Mouse (Mus musculus): ENCODE data around the gene Aqp5. TPM values are rescaled to one million over a fixed set of nuclear protein-coding genes. Genes with fewer than 3 reads are reported as not detected.

Aqp5 gene
- total RNA-seq, 2 experiments from 2014 or later = 0.93 to 1.4 TPM

DNA sequence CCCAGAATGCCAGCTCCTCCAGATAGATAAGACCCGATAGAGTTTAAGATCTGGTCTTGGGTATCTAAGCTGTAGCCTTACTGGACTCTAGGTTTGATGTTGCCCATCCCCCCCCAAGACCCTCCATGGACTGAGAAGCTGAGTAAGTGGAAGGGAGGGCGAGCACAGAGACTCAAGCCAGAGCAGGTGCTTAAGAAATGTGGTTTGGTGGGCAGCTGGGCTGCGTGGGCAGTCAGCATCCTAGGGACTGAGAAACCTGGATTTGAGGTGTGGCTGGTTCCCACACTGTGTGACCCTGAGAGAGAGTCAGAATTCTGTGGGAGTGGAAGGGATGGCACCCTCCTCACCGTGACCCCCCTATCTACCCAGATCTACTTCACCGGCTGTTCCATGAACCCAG lies 2.3 kb downstream of the Aqp5 start:
- DNase-seq (ENCODE audit: low spot score in 2 of 2) = no peak
- intact Hi-C loops (cut with DNase I) = loop anchor here (5.0 kb wide), 1 partner anchor 96 kb away; no protein-coding TSS in a partner anchor

DNA sequence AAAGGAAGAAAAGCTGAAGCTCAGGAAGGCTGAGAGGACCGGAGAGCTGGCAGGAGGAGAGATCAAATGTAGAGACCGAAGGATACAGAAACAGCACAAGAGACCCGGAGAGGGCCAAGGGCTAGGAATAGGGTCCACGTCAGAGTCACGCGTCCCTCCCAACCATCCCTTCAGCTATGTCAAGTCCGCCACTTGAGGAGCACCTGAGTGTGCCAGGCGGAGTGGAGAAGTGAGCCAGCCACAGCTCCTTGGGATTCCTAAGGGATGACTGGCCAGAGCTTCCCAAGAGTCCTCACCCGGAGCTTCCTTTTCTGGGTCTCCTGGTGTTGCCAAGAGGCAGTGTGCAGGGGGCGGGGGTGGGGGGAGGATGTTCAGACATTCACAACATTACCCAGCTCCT lies 4.4 kb downstream of the Aqp5 start:
- intact Hi-C loops (cut with DNase I) = loop anchor here (5.0 kb wide), 3 partner anchors 92 to 312 kb away; no protein-coding TSS in a partner anchor
- no peak for DNase-seq (ENCODE audit: low spot score in 2 of 2)

DNA sequence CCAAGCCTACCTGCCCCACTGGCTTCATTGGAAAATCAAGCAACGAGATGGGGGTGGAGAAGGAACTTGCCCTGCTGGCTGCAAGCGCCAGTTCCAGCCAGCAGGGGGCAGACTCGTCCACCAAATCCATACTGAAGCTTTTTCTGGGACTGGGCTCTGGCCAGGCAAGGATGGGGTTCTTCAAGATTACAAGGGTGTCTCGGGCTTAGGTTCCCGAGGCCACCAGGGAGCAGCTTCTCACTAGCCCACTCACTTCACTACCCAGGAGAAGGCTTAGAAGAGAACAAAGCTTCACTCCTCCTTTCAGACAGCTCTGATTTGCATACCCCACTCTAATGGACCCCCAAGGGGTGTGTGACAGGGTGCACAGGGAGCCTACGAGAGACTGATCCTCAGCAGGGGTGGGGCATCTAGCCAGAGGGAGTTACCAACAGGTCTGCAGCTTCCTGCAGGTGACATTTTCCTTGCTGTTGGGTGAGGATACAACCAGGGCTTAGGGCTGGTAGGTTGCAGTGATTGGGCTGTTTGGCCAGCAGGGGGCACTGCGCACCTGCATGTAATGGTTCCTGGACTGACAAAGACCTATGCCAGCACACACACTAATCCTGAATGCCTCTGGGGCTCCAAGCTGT lies 5.6 kb downstream of the Aqp5 start:
- intact Hi-C loops (cut with DNase I) = loop anchor here (1.0 to 5.0 kb wide), 4 partner anchors 73 to 311 kb away; no protein-coding TSS in a partner anchor

DNA sequence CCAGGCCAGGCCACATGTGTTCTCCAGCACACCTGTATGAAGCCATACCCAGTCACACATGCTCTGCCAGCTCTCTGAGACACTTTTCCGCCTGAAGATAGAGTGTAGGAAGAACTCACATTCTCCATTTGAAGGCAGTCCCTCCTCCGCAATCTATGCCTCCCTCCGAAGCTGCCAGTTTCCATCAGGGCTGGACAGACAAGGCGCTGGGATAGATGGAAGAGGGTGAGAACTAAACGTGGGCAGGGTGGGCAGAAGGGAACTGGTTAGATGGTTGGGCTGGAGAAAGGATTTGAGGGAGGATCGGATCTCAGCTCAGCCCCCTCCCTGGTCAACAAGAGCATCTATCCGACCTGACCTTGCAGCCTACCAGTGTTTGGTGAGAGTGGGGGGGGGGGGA lies 6.3 kb downstream of the Aqp5 start:
- intact Hi-C loops (cut with DNase I) = loop anchor here (1.0 to 5.0 kb wide), 4 partner anchors 72 to 310 kb away; no protein-coding TSS in a partner anchor

More for the DNA sequence above, 5.6 kb downstream of the Aqp5 start:
- peak; percentile 91 to 95 for DNase-seq (ENCODE audit: low spot score in 2 of 2)

DNA sequence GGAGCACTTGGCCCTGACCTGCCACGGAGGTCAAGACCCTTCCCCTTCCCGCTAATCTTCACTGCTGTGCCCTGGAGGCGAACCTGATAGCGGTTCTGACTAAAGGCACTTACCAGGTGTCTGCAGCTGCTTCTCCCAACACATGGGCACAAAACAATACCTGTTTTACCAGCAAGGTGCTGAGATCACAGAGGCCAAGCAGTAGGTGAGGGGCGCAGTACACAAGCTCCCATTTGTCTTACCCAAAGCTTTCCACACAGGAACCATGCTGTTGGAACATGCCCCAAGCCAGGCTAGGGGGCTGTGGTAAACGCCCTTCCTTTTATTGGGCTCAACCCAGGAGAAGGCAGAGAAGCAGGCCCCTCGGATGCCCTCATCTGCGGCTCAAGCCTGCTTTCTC lies 7.0 kb downstream of the Aqp5 start:
- intact Hi-C loops (cut with DNase I) = loop anchor here (2.0 to 5.0 kb wide), 3 partner anchors 90 to 310 kb away; no protein-coding TSS in a partner anchor
- no peak for DNase-seq (ENCODE audit: low spot score in 2 of 2)

More for the DNA sequence above, 6.3 kb downstream of the Aqp5 start:
- no peak for DNase-seq (ENCODE audit: low spot score in 2 of 2)

DNA sequence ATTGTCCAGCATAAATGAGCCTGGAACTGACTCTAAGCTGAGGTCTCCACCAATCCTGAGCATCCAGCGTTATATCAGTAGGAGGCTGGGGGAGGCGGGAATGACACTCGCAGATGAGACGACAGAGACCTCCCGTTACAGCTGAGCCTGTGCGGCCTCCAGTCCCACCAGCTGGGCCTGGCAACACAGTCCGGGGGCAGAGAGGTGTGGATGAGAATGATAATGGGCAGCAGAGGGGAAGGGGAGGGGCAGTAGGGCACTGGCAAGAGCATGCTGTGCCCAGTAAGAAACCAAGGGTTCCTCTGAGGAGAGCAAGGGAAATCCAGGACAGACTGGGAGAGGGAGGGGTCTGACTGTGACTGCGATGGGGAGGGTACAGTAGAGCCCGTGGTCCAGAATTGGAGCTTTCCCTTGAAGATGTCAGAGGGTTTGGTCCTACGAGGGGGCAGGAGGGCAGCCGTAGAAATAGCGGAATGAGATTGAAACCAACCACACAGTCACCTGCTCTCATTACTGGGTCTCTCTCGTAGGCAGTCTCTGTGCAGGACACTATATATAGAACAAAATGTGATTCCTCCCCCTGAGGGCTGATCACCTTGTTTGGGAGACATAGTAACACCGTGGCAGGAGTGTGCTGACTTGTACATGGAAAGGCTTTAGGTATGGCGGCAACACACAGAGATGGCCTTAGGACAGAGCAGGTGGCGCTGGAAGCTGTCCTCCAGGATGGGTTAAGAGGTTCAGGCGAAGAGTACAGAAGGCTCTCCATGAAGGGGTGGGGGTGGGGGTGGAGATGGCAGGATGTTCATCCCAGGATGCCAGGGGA lies 8.9 kb downstream of the Aqp5 start:
- intact Hi-C loops (cut with DNase I) = loop anchor here (5.0 kb wide), 2 partner anchors 88 to 308 kb away; no protein-coding TSS in a partner anchor

DNA sequence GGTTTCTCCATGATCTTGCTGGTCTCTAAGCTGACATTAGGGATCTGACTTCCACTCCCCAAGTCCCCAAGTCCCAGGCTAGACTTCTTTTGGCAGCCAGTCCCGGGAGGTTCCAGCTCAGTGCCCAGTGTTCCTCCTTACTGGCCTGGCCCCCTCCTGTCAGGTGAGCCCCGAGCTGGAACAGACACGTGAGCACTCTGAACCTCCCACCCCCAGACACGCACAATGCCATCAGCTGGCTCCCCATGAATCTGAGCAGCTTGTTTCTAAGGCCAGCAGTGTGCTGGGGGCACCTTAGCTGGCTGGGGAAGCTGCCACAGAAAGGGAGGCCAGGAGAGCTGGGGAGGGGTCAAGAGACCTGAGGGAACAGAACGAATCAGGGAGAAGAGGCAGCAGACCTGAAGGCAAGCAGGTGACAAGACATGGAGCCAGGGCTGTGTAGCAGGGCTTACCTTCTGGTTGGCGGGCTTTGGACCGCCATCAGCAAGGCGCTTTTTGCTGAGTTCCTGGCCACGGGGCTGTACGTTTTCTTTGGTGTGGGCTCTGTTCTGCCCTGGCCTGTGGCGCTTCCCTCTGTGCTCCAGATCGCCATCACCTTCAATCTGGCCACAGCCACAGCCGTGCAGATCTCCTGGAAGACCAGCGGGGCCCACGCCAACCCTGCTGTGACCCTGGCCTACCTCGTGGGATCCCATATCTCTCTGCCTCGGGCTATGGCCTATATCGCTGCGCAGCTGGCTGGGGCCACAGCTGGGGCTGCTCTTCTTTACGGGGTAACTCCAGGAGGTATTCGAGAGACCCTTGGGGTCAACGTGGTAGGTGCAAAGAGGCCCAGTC lies 10.6 kb downstream of the Aqp5 start, which contains the start of gene Aqp6:
Gene Aqp6, plus strand, starts transcription at position 415 of the 837 bp plus-strand sequence.
- intact Hi-C loops (cut with DNase I) = no loop called here
- no peak for DNase-seq (ENCODE audit: low spot score in 2 of 2)

More for the DNA sequence above, 8.9 kb downstream of the Aqp5 start:
- peak in 1 of 2 experiments; percentile 54 for DNase-seq (ENCODE audit: low spot score in 2 of 2)

DNA sequence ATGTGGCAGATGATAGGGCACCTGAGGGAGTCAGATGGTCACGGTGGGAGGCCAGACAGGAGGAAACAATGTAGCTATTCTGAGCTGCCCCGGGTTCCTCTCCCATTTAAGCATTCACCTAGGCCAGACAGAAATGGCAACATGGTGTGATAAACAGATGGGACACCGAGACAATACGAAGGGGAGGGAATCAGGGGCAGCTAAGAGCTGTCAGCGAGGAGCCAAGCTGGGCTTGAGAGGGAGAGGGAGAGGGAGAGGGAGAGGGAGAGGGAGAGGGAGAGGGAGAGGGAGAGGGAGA lies 11.2 kb downstream of the Aqp5 start:
- no peak for DNase-seq (ENCODE audit: low spot score in 2 of 2)
- intact Hi-C loops (cut with DNase I) = no loop called here

DNA sequence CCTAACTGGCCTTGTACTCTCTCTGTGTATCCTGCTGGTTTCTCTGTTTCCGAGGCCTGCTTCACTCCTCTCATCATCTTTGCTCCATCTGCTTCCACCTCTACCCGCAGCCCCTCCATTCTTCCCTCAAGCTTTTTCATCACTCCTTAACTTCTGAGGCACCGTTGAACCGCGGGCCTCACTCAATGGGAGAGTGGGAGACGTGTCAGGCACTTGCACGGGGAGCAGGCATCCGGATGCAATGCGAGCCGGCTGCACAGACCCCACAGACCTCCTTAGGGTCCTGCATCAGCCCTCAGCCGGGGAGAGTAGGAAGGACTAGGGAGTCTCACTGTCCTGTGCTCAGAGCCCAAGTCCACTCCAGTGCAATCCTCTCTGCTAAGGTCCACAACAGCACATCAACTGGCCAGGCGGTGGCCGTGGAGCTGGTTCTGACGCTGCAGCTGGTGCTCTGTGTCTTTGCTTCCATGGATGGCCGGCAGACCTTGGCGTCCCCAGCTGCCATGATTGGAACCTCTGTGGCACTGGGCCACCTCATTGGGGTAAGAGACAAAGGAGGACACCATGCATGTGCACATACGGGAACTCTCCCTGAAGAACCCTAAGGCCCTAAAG lies 11.7 kb downstream of the Aqp5 start:
- intact Hi-C loops (cut with DNase I) = no loop called here
- no peak for DNase-seq (ENCODE audit: low spot score in 2 of 2)

DNA sequence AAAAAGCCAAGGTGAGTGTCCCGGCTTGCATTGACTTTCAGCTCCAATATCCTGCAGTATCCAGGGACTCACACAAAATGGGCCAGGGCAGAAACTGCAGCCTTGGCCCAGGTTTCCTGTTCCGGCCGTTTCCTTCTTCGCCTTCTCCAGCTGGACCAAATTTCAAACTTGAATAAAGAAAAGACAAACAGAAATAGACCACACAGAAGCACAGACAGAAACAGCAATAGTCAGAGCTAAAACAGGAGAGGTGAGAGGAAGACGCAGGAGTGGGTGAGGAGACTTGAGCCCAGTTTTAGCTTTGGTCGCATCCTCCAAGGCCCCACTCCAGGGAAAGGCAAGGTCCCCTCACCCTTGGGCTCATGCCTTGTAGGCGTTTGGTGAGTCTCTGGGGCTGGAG lies 12.6 kb downstream of the Aqp5 start:
- intact Hi-C loops (cut with DNase I) = no loop called here
- no peak for DNase-seq (ENCODE audit: low spot score in 2 of 2)

DNA sequence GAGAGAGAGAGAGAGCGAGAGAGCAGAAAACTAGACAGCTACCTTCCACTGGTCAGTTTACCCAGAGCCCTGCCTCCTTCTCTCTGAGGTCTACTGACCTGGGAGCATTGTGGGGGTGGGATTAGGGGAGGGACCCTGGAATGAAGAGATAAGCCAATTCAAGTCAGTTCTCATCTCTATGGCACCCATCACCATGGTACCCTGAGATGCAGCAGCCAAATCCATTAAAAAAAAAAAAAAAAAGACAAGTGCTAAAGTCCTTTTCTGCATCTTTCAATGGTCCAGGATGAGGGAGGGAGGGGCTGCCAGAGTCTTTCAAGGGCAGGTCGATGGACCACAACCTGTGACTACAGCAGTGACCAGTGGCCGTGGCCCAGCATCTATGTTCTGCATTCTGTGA lies 15.0 kb downstream of the Aqp5 start:
- intact Hi-C loops (cut with DNase I) = no loop called here

DNA sequence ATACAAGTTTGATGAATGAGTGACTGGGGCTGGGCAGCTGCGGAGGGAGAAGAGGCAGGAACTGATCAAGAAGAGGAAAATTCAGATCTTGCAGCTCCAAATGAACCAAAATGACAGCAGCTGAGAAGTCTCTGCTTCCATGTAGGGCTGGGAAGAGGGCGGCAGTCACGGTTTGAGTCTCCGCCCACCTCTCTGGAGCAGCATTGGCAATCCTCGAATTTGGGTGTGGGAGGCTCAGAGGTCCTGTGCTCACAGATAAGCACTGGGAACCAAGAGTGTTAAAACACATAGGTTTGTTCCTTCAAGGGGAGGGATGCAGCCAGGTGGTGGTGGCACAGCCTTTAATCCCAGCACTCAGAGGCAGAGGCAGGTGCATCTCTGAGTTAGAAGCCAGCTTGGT lies 15.9 kb downstream of the Aqp5 start:
- peak; percentile 58 to 62 for DNase-seq (ENCODE audit: low spot score in 2 of 2)

More for the DNA sequence above, 15.0 kb downstream of the Aqp5 start:
- DNase-seq (ENCODE audit: low spot score in 2 of 2) = no peak

DNA sequence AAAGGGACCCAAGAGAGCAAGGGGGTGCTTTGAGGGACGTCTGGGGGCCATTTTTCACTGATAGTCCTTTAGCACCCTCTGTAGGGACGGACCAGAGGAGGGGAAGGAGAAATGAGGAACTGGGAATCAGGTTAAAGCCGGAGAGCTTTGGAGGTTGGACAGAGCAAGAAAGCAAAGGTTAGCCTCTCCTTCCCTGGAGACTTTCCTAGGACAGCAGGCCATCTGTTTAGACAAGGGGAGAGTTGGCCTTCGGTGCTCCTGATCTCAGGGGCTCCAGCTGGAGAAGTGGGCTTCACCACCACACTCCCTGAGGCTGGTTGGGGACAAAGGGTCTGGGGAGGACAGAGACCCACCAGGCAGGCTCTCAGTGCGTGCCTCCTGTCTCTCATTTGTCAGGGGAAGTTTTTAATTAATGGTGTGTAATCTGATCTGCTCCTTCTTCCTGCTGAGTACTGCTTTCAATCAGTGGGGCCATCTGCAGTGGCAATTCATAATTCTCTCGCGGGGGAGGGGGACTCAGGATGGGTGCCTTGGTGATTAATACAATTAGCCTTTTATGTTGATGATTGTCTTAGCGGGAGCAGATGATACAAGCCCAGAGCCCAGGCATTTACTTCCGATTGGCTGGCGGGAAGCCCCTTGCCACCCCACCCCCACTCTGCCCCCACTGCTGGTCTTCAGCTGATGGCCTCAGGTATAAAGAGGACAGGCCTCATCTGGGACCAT lies 17.0 kb downstream of the Aqp5 start:
- no peak for DNase-seq (ENCODE audit: low spot score in 2 of 2)
- intact Hi-C loops (cut with DNase I) = no loop called here

More for the DNA sequence above, 15.9 kb downstream of the Aqp5 start:
- intact Hi-C loops (cut with DNase I) = no loop called here

DNA sequence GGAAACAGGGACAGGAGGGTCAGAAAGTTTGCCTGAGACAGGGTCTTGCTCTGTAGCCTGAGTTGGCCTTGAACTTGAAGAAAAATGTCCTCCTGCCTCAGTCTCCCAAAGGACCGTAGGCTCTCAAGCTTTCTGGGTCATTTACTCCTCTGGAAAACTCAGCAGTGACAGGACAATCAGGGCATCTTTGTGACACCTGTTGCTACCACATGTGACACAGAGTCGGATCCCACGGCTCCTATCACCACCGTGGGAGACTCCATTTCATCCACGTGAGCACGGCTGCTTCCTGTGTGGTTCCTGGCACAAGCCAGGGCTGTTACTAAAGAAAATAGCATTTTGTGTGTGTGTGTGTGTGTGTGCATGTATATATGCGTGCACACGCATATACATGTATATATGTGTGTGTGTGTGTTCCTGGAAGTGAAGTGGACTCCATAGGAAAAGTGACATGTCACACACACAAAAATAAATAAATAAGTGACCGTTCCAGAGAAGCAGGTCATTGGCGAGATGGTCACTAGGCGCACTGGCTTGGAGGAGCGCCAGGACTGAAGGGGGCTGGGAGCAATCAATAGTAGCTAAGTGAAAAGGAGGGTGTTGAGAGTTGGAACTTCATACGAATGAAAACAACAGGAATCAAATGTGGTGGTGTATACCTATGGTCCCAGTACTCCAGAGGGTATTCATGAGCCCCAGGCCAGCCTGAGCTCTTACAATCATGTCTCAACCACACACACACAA lies 18.0 kb downstream of the Aqp5 start:
- DNase-seq (ENCODE audit: low spot score in 2 of 2) = no peak
- intact Hi-C loops (cut with DNase I) = no loop called here

DNA sequence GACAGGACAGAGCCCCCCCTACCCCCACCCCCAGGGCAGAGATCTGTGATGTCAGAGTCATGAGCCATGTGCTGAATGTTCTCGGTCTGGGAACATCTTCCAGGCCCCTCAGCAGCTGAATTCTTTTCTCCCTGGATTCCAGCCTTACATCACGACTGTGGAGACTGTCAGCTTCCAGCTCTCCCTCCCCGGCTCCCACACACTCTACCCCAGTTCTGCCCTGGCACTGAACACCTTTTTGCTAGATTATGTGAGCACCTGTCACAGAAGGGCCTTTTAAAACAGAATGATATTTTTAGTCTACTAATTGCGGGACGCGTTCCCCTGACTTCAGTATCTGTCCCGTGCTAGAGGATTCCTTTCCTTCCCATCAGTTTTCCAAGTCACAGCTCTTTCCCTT lies 21.0 kb downstream of the Aqp5 start:
- intact Hi-C loops (cut with DNase I) = no loop called here
- peak in 1 of 2 experiments; percentile 59 for DNase-seq (ENCODE audit: low spot score in 2 of 2)

DNA sequence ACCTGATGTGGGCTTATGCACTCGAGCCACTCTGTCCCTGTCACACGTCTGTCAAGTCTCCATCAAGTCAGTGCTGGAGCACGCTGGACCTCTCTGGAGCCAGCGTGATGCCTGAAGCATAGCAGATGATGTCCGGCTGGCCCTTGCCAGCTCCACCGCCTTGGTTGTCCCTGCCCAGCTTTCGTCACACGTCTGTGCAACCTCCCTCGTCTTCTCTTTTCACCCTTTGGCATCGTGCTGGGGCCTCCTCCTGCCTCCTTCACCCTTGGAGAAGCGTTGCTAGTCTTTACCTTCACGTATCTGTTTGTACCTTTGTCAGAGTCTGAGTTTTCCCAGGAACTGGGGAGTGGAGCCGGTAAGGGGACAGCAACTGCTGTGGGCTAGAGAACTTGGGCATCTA lies 23.7 kb downstream of the Aqp5 start:
- DNase-seq (ENCODE audit: low spot score in 2 of 2) = no peak
- intact Hi-C loops (cut with DNase I) = no loop called here

DNA sequence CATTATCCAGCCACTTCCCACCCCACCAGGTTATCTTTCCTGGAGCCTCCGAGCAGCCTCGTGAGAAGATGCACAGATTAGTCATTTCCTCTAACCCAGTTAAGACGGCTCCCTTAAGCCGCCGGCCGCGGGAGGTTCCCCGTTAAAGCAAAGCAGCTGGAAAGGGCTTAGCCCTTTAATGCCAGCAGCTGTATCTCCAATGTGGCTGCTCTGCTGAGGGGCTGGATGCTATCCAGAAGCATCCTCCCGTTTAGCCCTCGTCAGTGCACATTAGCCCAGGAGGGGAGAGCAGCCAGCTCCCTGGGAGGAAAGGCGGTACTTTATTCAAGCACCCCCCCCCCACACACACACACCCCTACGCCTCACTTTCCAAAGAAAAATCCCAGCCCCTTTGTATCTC lies 24.2 kb downstream of the Aqp5 start:
- no peak for DNase-seq (ENCODE audit: low spot score in 2 of 2)
- intact Hi-C loops (cut with DNase I) = no loop called here

DNA sequence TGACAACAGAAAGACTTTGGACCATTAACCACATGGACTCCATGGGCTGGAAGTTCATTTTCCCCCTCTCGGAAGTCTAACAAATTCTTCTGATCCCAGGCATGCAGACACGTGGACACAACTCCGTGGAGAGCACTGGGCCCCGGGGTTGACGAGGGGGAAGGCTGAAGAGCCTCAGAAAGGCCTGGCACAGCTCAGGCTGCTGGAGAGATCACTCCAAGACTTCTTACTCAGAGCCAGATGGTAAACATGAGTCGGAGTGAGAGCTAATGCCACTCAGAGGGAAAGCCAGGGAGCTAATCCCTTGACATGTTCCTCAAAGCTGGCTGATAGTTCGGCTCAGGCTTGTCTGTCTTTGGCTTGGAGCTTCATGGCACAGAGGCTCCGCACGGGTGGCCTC lies 24.7 kb downstream of the Aqp5 start:
- intact Hi-C loops (cut with DNase I) = no loop called here

More for the DNA sequence above, 24.7 kb downstream of the Aqp5 start:
- no peak for DNase-seq (ENCODE audit: low spot score in 2 of 2)

All from left cerebral cortex, postnatal 14 days (tissue).